Mouse (Mus musculus) urinary bladder, adult 18-20 months (tissue): ENCODE data around the gene Cxcl5.

ENCODE experiments used
- DNase-seq, 2 experiments: peaks; one replicate each; pipeline ENCODE4 v3.0.0; 2022; ENCODE audit warnings: low spot score in 2 of 2, mixed read lengths in 2 of 2

Cxcl5 gene

DNA sequence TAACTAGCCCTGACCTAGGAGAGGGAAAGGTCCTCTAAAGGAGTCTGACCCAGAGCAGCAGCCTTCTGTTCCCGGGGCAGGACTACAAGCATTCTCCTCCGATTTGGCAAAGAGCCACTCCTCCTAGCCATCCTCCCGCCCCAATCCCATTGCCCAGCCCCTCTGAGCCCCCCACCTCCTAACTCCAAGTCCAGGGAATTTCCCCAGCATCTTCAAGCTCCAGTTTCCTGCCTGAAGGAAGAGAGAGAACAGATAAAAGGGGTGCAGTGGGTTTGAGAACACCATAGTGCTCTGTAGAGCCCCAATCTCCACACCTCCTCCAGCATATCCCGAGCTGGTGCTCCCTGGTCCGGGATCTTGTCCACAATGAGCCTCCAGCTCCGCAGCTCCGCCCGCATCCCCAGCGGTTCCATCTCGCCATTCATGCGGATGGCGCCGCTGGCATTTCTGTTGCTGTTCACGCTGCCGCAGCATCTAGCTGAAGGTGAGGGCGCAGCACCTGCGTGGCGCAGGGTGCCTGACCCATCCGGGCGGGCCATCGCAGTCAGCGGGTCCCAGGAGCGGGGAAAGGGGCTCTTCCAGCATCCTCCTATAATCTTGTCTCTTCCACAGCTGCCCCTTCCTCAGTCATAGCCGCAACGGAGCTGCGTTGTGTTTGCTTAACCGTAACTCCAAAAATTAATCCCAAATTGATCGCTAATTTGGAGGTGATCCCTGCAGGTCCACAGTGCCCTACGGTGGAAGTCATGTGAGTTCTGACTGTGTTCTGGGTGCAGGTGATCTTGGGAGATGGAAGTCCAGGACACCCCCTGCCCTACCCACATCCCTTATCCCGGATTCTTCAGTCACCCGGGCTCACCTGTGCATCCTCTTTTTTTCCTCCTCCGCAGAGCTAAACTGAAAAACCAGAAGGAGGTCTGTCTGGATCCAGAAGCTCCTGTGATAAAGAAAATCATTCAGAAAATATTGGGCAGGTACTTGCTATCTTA, at the start of gene Cxcl5:
TSS of gene Cxcl5 (plus strand) at position 284 of the 989 bp plus-strand sequence.
- DNase-seq: no peak

DNA sequence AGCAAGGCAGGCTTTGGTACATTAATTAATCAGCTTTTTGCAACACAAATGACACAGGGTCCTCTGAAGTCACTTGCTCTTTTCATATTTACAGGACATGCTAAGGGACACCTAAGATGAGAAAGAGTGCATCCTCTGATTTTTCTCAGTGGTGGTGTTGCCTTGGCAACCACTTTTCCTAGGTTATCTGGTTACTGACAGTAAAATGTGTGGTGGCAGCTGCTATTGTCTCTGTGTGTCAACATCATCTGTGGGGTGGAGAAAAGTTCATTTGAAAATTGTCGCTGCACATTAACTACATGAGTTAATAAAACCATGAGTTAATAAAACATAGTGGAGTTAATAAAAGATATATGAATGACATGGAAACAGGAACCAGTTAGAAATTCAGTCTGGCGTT, 47.8 kb upstream of the Cxcl5 start:
- DNase-seq: no peak

DNA sequence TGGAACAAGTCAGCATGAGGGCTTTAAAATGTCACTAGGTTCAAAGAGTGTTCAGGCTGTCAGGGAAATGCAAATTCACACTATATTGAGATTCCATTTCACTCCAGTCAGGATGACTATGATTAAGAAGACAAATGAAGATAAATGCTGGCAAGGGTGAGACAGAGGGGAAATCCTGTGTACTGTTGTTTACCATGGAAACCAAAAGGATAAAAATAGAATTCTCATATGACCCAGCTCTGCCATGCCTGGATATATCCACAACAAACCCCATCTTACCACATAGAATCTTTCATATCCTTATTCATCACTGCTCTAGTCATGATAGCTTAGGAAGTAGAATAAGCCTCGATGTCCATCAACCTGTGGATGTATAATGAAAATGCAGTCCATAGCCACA, 41.2 kb upstream of the Cxcl5 start:
- DNase-seq: no peak

- no peak for DNase-seq
Observed at GRCm38 (mm10) chr5:90722656-90723055, 36.5 kb upstream of the Cxcl5 start.

- DNase-seq: no peak
Observed at GRCm38 (mm10) chr5:90728254-90728653, 30.9 kb upstream of the Cxcl5 start.

- DNase-seq: no peak
Observed at GRCm38 (mm10) chr5:90731480-90731879, 27.7 kb upstream of the Cxcl5 start.

DNA sequence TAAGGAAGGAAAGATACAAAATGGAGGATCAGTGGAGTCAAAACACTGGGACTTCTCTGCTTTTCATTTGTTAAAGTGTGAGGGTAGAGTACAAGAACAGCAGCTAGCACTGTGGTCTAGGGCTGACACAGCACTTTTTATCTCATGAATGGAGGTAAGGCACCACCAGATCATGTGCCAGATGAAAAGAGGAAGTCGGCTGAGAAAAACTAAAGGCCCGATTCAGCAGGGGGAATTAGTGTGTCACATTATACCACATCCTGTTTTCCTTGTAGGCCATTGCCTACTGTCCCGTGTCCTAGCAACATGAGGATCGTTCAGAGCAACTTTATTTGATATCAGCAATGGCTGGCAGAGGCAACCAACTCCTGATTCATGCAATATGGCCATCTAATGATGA, 17.1 kb upstream of the Cxcl5 start:
- no peak for DNase-seq

DNA sequence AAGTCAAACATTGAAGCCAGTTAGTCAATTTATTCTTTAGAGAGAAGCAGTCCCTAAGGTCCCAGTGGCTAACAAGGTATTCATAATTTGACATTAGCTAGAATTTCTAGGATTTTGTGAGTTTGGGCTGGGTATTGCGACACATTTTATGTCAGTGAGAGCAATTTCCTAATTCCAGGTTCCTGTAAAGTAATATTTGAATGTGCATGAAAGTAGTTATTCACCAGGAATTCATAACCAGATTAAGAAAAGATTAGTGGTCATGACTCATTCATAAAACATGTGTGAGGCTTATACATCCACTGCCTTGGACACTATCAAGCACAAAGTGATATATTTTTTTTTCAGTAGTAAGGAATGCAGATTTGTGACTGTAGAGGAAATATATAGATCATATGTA, 5.2 kb upstream of the Cxcl5 start:
- DNase-seq: no peak

- no peak for DNase-seq
Observed at GRCm38 (mm10) chr5:90758020-90758605, 1.0 kb upstream of the Cxcl5 start.

- DNase-seq: no peak
Observed at GRCm38 (mm10) chr5:90760303-90760702, 1.1 kb downstream of the Cxcl5 start.

GRCm38 (mm10) chr5:90760844-90761243, 1.7 kb downstream of the Cxcl5 start:
- no peak for DNase-seq

DNA sequence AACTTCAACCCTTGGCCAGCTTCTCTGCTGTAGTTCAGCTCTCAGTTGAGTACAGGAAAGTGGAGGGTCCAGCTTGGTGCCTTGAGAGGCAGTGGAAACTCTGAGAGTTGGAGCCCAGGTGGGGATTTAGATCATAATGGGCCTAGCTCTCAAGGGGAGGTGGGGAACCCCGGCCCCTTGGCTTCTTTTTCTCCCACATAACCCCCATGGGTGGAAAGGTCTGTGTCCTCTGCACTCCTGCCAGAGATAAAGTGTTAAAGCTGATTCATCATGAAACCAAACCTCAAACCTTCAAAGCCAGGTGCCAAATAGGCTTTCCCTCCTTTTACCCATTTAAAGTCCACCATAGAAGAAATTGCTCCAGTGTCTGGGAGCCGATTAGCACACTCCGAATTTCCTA, 2.7 kb downstream of the Cxcl5 start:
- no peak for DNase-seq

DNA sequence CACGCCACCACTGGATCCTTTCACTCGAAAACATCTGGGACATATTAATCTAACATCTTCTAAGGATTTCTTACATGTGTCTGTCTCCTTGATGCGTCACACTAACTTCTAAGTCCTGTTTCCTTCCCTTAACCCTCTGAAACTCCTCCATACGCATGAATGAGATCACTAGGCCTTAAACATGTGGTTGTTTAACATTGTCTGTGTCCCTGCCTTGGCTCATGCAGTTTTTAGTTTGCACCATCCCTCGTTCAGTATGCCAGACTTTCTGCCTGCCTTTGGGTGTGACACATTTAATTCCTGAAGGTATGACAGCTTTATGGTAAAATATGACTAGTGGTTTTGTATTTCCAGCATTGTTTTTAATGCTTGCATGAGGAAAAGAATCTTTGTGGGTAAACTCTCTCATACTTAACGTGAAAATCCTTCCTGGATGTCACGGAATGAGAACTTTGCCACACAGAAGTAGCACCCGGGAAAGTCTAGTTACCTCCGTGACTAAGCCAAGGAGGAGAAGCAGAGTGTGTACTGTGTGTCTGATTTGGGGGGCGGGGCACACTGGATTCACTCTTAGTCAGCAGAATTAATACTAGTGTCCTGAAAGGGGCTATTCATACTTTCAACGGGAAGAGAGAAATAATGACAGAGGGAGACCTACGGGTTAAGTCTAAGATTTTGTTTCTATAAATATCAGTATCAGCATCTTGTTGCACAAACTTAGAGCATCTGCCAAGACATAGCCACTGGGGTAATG, 4.9 kb downstream of the Cxcl5 start:
- DNase-seq: no peak

GRCm38 (mm10) chr5:90765821-90766606, 6.9 kb downstream of the Cxcl5 start:
- DNase-seq: no peak

DNA sequence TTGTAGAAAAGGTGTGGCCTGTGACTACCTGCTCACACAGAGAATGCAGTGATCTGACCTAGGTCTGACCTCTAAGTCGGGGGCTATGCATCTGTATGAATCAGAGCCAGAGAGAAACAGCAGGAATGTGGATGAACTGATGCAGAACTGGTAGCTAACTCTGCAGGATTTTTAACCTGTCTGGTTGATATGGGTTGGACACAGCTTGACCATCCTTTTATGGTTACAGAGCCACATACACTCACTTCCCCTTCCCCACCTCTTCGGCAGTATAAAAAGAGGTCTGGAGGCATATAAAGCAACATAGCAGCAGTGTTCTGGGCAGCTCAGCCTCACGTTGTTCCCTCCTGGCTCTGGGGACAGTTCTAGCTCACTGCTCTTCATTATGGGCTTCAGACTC, 9.1 kb downstream of the Cxcl5 start, which contains the start of gene Ppbp:
TSS of gene Ppbp (plus strand) at position 301 of the 400 bp plus-strand sequence.
- DNase-seq: no peak

DNA sequence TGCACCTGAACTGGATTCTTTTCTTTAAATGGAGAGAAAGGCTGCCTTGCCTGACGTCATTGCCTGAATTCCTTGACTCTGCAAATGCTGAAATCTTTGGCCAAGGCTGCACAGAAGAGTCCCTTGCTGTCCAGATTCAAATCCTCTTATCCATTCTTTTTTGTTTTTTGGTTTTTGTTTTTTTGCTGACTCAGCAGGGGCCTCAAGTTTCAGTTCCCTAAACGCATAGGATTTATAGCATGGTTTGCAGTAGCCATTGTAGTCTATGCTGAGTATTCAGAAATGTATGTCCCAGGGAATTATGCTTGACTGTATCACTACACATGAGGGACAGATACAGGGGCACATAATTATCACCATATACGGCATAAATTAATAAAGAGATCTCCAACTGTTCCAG, 12.2 kb downstream of the Cxcl5 start:
- no peak for DNase-seq

- DNase-seq: no peak
Observed at GRCm38 (mm10) chr5:90771880-90772653, 12.9 kb downstream of the Cxcl5 start, which contains the start of gene Pf4. Gene Pf4, plus strand, starts transcription at chr5:90772435.

DNA sequence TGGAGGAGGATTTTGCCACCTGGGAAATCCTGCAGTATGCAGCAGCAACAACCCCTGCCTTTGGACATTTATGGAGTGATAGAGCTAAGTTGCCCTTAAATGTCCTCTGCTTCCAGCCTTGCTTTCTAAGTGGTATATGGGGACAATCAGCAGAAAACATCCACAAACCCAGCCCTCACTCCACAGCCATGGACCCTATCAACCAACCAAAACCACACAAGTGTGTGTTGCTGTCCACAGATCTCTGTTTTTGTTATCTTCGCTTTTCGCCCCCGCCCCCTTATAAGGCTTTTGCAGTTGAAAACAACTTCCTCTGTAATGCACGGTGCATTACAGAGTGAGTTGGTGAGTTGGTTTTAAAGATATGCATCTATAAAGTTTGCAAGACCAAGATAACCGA, 16.4 kb downstream of the Cxcl5 start:
- DNase-seq: no peak

- no peak for DNase-seq
Observed at GRCm38 (mm10) chr5:90777621-90778020, 18.5 kb downstream of the Cxcl5 start.

DNA sequence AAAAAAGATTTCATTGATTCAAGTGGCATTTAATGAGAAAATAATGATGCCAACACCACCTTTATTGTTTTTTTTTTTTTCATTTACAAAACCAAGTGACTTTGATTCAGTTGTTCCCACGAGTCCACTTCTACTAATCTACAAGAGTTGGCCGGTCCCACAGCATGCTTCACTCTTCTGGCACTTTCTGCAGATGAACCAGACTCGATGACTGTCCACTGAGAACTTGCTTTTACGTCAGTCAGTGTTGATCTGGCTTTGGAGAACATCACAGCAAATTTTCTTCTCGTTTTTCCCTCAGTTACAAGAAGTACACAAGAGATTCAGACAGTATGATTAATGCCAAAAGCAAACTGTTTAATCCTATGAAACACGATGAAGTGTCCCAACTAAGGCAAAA, 19.7 kb downstream of the Cxcl5 start:
- no peak for DNase-seq

DNA sequence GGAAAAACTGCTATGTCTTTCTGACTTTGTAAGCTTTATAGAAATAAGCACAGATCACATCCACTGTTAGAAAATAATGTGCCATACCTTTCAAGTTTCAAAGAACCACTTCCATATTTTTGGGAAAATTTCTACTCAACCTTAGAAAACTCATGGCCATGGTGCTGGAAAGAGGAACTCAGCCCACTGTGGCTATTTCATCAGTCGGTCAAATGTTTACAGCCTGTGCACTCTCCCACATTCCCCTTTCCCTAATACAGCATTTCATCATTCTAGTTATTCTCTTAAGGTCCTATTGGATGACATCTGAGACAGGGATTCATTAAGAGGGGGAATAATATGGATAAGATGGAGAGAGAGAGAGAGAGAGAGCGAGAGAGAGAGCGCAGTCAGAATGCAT, 24.5 kb downstream of the Cxcl5 start:
- DNase-seq: no peak
